Mouse (Mus musculus): Measurements from ENCODE around the gene Dip2c.

Dip2c gene

GRCm38 (mm10) chr13:9713462-9714134, 437.3 kb downstream of the Dip2c start:
- no peak for DNase-seq (ENCODE audit: extremely low spot score, low read depth, low spot score)

- no peak for DNase-seq (ENCODE audit: extremely low spot score, low read depth, low spot score)
Measured at GRCm38 (mm10) chr13:9715224-9715623, 438.9 kb downstream of the Dip2c start.

All from hindlimb bud, embryonic 11.5 days (tissue).